Mouse (Mus musculus) kidney, embryonic 14.5 days (tissue): Measurements from ENCODE around the gene Qtrt2. TPM values are rescaled to one million over a fixed set of nuclear protein-coding genes. Genes with fewer than 3 reads are reported as not detected.

Source experiments
- ATAC-seq: fragments of 200-750 bp; cut with Nextera tagmentation; 2 replicates; pipeline ENCODE4 v1.8.0; 2017; ENCODE audit warnings: moderate number of reproducible peaks, mild to moderate bottlenecking, moderate TSS enrichment, moderate library complexity; ENCODE audit not compliant: low FRiP score, low TSS enrichment
- H3K27ac ChIP-seq: fragments of 300-500 bp; sonication (generic); 2 replicates; pipeline ENCODE4 v1.5.1; 2014; ENCODE audit warnings: low read depth, mild to moderate bottlenecking, low read length, moderate library complexity, mixed read lengths
- H3K27me3 ChIP-seq: fragments of 300-500 bp; sonication (generic); 2 replicates; pipeline ENCODE4 v1.6.1; 2014; ENCODE audit warnings: mild to moderate bottlenecking, low read length; ENCODE audit not compliant: control insufficient read depth, insufficient read depth
- H3K36me3 ChIP-seq: fragments of 300-500 bp; sonication (generic); 2 replicates; pipeline ENCODE4 v1.6.1; 2014; ENCODE audit warnings: low read length, mixed read lengths; ENCODE audit not compliant: control insufficient read depth, insufficient read depth
- H3K4me1 ChIP-seq: fragments of 300-500 bp; sonication (generic); 2 replicates; pipeline ENCODE4 v1.6.1; 2014; ENCODE audit warnings: low read length, mixed read lengths; ENCODE audit not compliant: control insufficient read depth, insufficient read depth
- H3K4me2 ChIP-seq: fragments of 300-500 bp; sonication (generic); replicated peaks from 2 replicates; pipeline ENCODE4 v1.6.1; 2014; ENCODE audit warnings: low read depth, mild to moderate bottlenecking, low read length
- H3K4me3 ChIP-seq: fragments of 300-500 bp; sonication (generic); 2 replicates; pipeline ENCODE4 v1.5.1; 2014; ENCODE audit warnings: mild to moderate bottlenecking, low read length
- H3K9ac ChIP-seq: fragments of 300-500 bp; sonication (generic); 2 replicates; pipeline ENCODE4 v1.6.1; 2014; ENCODE audit warnings: low read depth, mild to moderate bottlenecking, low read length, moderate library complexity
- H3K9me3 ChIP-seq: fragments of 300-500 bp; sonication (generic); 2 replicates; pipeline ENCODE4 v1.6.1; 2016; ENCODE audit warnings: low read length; ENCODE audit not compliant: control insufficient read depth
- WGBS: fragments of 180-500 bp; shearing (Covaris S2); extraction: QIAGEN DNeasy Blood & Tissue Kit; methylation state at CpG from one replicate; pipeline ENCODE4 v1.1.7; 2014; 5-methylcytosine and 5-hydroxymethylcytosine counted together
- polyA plus RNA-seq: library from polyadenylated mRNA; unstranded; fragments of >200 nt; fragmentation: Nextera tagmentation; extraction: Ambion mirVana; gene quantifications from 2 replicates; pipeline ENCODE4 v1.2.1, GENCODE M21; 2014

Qtrt2 gene
- polyA plus RNA-seq, 1 experiment from 2014 or later: 46.2 TPM

DNA sequence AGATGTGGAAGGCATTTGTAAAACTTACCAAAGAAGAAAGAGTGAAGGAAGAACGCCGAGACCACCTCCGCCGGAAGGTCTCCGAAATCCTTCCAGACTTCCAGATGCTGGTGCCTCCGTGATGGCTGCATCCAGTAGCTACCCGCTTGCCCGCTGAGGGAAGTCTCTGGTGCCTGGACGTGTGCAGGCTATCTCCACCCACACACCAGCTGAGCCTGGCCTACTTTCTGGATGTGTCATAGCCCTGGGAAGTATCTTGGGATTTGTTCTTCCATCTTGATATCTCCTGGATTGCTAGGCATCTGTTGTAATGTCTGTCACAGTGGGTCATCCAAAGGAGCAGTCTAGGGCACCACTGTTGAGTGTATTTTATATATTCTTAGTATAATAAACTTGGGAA lies 36.7 kb upstream of the Qtrt2 start:
- no peak for ATAC-seq
- H3K27me3 ChIP-seq: no peaks in the 10 kb centered on the region
- WGBS: 94% methylated on average over 9 of the region's 9 CpGs
- H3K4me3 ChIP-seq: no peak overlapping the region
- no peak overlapping the region for H3K4me2 ChIP-seq
- no peak overlapping the region for H3K9ac ChIP-seq
- no peaks in the 10 kb centered on the region for H3K9me3 ChIP-seq
- H3K27ac ChIP-seq: no peak overlapping the region
- H3K36me3 ChIP-seq: no peaks in the 10 kb centered on the region; the same call in 1 of the 2 replicates
- H3K4me1 ChIP-seq: no peaks in the 10 kb centered on the region

DNA sequence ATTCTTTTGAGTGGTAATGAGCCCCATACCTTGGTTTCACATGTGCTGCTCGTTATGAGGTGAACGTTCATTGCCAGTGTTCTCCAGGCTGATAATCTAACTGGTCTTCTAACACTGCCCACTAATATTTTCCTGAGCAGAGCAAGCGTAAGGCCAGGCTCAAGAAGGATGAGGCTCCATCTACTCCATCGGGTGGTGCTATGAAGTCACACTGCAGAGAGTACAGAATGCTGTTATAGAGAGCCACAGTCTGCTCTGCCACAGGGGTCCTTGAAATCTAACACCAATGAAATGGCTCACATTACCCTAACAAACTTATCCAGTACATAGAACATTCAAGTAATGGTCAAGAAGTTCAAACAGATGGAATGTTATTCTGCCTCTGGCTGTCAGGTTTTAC lies 31.4 kb upstream of the Qtrt2 start:
- Histone ChIP-seq H3K4me1 (no peaks in the 10 kb centered on the region), H3K4me3 (no peak overlapping the region), H3K36me3 (peaks cover 6% of the 10 kb centered on the region; the same call in 1 of the 2 replicates), H3K27me3 (no peaks in the 10 kb centered on the region), H3K4me2 (no peak overlapping the region), H3K27ac (no peak overlapping the region), H3K9ac (no peak overlapping the region), H3K9me3 (no peaks in the 10 kb centered on the region)
- WGBS: 82% methylated on average over 4 of the region's 4 CpGs
- no peak for ATAC-seq

DNA sequence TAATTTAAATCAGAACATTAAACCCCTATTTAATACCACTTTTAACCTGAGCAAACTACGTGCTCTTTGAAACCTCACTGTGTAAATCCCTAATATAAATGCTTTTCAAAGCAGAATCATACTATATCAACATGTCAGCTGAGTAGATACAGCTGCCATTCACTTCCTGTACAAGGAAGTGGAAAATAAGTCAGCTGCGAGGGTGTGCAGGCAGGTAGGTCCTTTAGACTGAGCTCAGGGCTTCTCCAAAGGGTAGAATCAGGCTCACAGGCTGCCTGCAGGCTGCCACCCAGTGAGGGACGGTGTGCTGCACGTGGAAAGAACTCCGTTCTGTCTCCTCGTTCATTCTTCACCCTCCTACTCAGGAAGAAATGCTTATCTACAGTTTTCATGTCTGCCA lies 28.3 kb upstream of the Qtrt2 start:
- no peaks in the 10 kb centered on the region for H3K27me3 ChIP-seq
- H3K4me3 ChIP-seq: no peak overlapping the region
- peaks cover 6% of the 10 kb centered on the region; the same call in 1 of the 2 replicates for H3K36me3 ChIP-seq
- no peaks in the 10 kb centered on the region for H3K9me3 ChIP-seq
- ATAC-seq: no peak
- WGBS: 63% methylated on average over 6 of the region's 6 CpGs
- H3K27ac ChIP-seq: no peak overlapping the region
- no peak overlapping the region for H3K9ac ChIP-seq
- no peaks in the 10 kb centered on the region for H3K4me1 ChIP-seq
- H3K4me2 ChIP-seq: no peak overlapping the region

DNA sequence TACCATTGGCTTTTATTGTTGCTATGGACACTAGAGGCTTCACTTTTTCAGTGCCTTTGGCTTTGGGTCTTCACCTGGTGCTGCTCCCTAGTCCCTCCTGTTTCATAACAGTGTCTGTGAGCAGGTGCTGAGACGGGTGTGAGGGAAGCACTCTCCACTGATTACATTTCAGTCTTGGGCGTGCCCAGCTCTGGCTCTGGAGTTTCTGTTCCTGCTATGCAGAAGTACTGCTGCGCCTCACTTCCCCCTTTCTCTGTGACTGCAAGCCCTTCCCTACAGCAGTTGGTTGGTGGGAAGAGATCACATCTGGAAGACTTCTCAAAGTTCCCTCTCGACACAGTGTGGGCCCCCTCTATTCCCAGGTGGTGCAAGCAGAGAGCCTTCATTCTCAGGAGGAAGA lies 25.0 kb upstream of the Qtrt2 start:
- no peaks in the 10 kb centered on the region for H3K4me1 ChIP-seq
- H3K36me3 ChIP-seq: no peaks in the 10 kb centered on the region
- H3K4me3 ChIP-seq: no peak overlapping the region
- no peaks in the 10 kb centered on the region for H3K9me3 ChIP-seq
- WGBS: 81% methylated on average over 4 of the region's 4 CpGs
- no peak overlapping the region for H3K27ac ChIP-seq
- no peaks in the 10 kb centered on the region for H3K27me3 ChIP-seq
- no peak for ATAC-seq
- H3K9ac ChIP-seq: no peak overlapping the region
- no peak overlapping the region for H3K4me2 ChIP-seq

DNA sequence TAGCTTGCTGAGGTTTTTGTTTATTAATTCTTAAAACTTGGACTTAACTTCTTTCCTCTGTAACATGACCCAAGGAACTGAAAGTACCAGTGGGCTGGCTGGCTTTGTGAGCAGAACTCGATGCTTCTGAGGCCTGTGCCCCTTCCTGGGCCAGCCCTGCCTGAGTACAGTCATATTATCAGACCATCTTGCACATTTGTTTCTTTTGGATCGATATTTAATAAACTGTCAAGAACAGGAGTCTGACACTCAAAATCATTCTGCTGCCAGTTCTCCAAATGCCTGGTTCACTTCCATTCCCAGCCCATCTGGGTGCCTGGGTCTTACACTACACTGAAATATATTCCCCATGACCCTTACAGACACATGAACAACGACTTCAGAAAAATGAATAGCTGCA lies 19.3 kb upstream of the Qtrt2 start:
- H3K9me3 ChIP-seq: no peaks in the 10 kb centered on the region
- no peak overlapping the region for H3K27ac ChIP-seq
- no peaks in the 10 kb centered on the region for H3K27me3 ChIP-seq
- no peak for ATAC-seq
- no peak overlapping the region for H3K4me2 ChIP-seq
- no peaks in the 10 kb centered on the region for H3K4me1 ChIP-seq
- 79% methylated on average over 3 of the region's 3 CpGs for WGBS
- no peaks in the 10 kb centered on the region for H3K36me3 ChIP-seq
- H3K9ac ChIP-seq: no peak overlapping the region
- no peak overlapping the region for H3K4me3 ChIP-seq

- Histone ChIP-seq H3K27ac (no peak overlapping the region), H3K4me1 (no peaks in the 10 kb centered on the region), H3K9ac (no peak overlapping the region), H3K4me3 (no peak overlapping the region), H3K9me3 (no peaks in the 10 kb centered on the region), H3K36me3 (no peaks in the 10 kb centered on the region), H3K4me2 (no peak overlapping the region), H3K27me3 (no peaks in the 10 kb centered on the region)
- ATAC-seq: no peak
- WGBS: 90% methylated on average over 3 of the region's 3 CpGs
Measured at GRCm38 (mm10) chr16:43945351-43945750, 18.7 kb upstream of the Qtrt2 start.

DNA sequence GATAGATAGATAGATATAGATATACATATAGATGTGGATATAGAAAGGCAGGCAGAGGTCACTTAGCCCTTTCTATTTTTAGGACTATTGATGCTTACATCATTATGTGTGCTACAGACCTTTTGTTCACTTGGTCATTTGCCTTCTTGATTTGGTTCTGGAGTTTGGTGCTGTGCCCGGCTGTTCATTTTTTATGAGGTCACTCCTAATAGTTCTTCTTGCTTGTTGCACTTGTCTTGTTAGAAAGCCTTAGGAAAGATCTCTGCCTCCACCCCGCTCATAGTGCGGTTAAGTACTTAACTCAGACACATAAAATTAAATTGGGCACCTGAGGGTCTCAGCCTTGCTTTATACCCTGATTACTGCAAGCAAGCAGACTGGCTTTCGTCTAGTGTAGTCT lies 14.2 kb upstream of the Qtrt2 start:
- 89% methylated on average over 4 of the region's 4 CpGs for WGBS
- Histone ChIP-seq H3K9me3 (no peaks in the 10 kb centered on the region), H3K27ac (no peak overlapping the region), H3K36me3 (no peaks in the 10 kb centered on the region), H3K27me3 (no peaks in the 10 kb centered on the region), H3K9ac (no peak overlapping the region), H3K4me3 (no peak overlapping the region), H3K4me1 (no peaks in the 10 kb centered on the region), H3K4me2 (no peak overlapping the region)
- ATAC-seq: no peak

DNA sequence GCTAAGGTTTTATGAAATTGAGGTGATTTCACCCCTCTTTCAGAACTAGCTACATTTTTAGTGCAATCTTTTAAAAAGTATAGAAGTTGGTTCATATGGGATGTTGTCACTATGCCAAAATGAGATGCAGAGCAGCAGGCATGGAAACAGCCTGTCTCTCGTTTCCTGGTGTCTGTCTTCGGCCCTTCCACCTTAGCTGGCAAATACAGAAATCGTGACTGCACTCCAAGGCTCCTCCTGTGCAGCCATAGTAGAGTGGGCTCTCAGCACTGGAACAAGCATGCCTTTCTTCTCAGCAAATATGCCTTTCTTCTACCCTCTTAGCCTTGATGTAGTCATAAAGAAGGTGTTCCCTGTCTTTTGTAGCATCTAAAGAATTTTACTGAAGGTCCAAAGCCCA lies 9.3 kb upstream of the Qtrt2 start:
- WGBS: 76% methylated on average over 3 of the region's 3 CpGs
- H3K4me3 ChIP-seq: no peak overlapping the region
- no peak overlapping the region for H3K4me2 ChIP-seq
- H3K9ac ChIP-seq: no peak overlapping the region
- H3K4me1 ChIP-seq: 0 out of 2 replicates have a peak, but pooled peaks cover 6% of the 10 kb centered on the region
- no peak for ATAC-seq
- H3K9me3 ChIP-seq: no peaks in the 10 kb centered on the region
- no peak overlapping the region for H3K27ac ChIP-seq
- no peaks in the 10 kb centered on the region for H3K27me3 ChIP-seq
- H3K36me3 ChIP-seq: no peaks in the 10 kb centered on the region

DNA sequence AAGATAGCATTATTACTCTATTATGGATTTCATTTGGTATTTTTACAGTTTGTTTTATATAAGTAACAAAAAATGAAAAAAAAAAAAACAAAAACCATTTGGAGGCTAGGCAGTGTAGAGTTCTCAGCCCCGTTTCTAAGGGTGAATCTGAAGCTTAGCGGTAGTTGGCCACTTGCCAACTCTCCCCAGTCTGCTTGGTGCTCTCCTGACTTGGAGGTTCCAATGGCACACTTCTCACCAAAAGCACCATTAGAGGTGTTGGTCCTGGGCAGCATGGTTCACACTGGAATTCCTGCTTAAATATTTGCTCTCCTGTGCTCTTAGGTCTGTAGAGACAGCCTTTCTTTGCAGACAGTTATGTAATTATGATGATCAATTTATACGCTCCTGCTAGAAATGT lies 8.8 kb upstream of the Qtrt2 start:
- Histone ChIP-seq H3K27ac (no peak overlapping the region), H3K27me3 (no peaks in the 10 kb centered on the region), H3K9me3 (no peaks in the 10 kb centered on the region), H3K4me3 (no peak overlapping the region), H3K36me3 (no peaks in the 10 kb centered on the region), H3K4me2 (no peak overlapping the region), H3K4me1 (0 out of 2 replicates have a peak, but pooled peaks cover 6% of the 10 kb centered on the region), H3K9ac (no peak overlapping the region)
- WGBS: 71% methylated on average over 3 of the region's 3 CpGs
- no peak for ATAC-seq

GRCm38 (mm10) chr16:43934856-43935255 lies 8.2 kb upstream of the Qtrt2 start:
- H3K36me3 ChIP-seq: no peaks in the 10 kb centered on the region
- H3K4me1 ChIP-seq: 0 out of 2 replicates have a peak, but pooled peaks cover 6% of the 10 kb centered on the region
- H3K9me3 ChIP-seq: no peaks in the 10 kb centered on the region
- no peak overlapping the region for H3K4me3 ChIP-seq
- WGBS: 89% methylated on average over 8 of the region's 8 CpGs
- H3K9ac ChIP-seq: no peak overlapping the region
- ATAC-seq: no peak
- H3K27me3 ChIP-seq: no peaks in the 10 kb centered on the region
- H3K27ac ChIP-seq: no peak overlapping the region
- H3K4me2 ChIP-seq: no peak overlapping the region
